Mouse (Mus musculus): Measurements from ENCODE around the gene Cdk14.
A peak's percentile ranks its signal among the peaks of the same experiment; 100 is the strongest.

Cdk14 gene

GRCm38 (mm10) chr5:5265861-5266786, 154.0 kb downstream of the Cdk14 start:
- DNase-seq (ENCODE audit: low read depth, low spot score) = peak; percentile 59

- no peak for DNase-seq (ENCODE audit: low read depth, low spot score)
Observed at GRCm38 (mm10) chr5:5265401-5265841, 154.7 kb downstream of the Cdk14 start.

DNA sequence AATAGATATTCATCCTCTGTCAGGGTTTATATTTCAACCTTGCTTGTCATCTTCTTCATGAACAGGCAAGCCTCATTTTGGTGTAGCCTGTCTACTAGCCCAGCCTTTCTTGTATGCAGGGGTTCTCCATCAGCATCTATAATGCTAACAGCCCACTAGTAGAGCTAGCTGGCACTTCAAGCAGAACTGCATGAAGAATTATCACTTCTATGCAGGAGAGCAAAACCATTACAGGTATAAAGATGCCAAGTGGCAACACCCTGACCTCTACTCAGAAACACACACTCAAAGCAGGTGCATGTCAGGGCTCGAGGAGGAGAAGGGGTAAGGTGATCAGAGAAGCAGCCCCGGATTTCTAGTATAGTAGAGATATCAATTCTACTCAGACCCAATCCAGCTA, 155.4 kb downstream of the Cdk14 start:
- DNase-seq (ENCODE audit: low read depth, low spot score) = no peak

DNA sequence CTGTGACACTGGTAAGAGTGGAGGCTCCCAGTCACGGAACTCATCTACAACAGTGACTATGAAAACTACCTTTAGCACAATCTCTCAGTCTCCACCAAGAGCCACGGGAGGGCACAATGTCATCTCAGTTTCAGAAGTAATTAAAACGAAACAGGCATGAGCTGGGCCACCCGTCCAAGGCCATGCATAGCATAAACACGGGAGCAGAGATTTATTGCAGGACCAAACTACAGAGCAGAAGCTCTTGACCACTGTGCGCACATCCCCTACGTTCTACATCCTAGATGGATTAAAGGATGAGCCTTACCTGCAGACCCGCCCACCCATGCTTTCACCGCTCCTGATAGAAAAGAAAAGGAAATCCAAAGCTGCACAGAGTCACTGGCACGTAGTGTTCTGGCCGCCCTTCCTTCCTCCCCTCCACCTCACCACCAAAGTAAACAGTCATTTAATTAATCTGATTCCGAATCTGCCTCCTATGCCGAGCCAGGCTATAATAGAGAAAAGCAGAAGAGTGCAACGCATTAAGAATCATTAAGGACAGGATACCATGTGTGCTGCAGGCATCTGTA, 158.3 kb downstream of the Cdk14 start:
- no peak for DNase-seq (ENCODE audit: low read depth, low spot score)

DNA sequence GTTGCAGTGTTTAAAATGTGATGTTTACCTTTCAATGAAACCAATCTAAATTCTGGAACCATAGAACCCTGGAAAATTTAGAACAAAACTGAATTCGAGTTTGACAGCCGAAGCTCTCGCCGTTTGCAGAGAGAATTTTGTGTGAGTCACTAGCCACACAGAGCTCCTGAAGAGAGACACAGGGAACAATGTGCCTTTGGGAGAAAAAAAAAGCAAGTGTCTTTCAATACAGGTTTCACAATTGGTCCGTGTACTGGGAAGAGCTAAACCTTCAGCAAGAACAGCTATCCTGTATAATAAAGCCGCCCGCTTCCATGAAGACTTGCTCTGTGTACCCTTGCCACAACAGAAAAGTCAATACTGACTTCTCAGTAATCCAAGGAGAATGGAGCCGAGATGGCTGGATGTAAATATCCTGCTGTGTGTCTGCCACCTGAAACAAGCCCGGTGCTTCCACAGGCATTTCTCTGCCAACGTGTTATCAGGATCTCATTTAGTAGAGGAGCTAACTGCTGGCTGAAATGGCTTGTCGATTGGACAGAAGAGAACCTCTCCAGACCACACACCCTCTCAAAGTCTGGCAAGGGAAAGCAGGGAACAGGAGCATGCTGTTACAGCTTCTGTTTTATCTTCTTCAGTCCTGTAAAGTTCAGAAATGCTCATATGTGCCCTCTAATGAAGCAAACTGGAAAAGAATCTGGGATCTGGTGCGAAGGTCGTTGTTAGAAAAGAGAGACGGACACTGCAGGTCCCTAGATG, 159.0 kb downstream of the Cdk14 start:
- no peak for DNase-seq (ENCODE audit: low read depth, low spot score)

DNA sequence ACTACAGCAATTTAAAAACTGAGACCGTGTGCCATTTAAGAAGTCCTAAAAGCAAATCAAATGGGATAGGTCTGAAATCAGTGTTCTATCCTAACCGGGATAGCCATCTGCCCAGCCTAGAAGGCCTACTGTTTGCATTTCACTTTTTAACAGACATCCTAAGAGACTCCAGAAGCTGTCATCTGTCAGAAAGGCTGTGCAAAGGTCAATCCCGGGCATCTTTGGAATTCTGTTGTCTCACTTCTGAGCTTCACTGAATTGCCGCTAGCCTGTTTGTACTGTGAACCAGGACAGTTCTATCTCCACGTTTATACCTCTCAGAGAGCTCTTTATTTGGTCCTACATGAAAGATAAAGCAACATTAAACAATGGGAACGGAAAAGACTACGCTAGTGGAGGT, 159.8 kb downstream of the Cdk14 start:
- no peak for DNase-seq (ENCODE audit: low read depth, low spot score)

GRCm38 (mm10) chr5:5254391-5254790, 165.7 kb downstream of the Cdk14 start:
- no peak for DNase-seq (ENCODE audit: low read depth, low spot score)

DNA sequence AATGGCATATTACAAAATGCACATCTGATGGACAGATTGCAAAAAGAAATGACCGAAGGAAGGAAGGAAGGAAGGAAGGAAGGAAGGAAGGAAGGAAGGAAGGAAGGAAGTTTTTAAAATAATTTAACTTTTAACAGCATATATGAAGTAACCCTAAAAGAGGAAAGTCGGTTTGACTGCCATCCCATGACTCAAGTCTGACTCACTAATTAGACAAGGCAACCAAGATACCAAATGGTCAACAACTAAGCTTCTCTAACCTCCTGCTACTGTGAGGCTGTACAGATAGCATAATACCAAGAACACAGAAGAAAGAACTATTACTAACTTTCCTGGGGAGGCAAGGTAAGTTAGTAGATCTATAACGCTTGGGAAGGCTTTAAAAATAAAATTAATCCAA, 166.9 kb downstream of the Cdk14 start:
- DNase-seq (ENCODE audit: low read depth, low spot score) = no peak

GRCm38 (mm10) chr5:5247671-5248070, 172.4 kb downstream of the Cdk14 start:
- no peak for DNase-seq (ENCODE audit: low read depth, low spot score)

DNA sequence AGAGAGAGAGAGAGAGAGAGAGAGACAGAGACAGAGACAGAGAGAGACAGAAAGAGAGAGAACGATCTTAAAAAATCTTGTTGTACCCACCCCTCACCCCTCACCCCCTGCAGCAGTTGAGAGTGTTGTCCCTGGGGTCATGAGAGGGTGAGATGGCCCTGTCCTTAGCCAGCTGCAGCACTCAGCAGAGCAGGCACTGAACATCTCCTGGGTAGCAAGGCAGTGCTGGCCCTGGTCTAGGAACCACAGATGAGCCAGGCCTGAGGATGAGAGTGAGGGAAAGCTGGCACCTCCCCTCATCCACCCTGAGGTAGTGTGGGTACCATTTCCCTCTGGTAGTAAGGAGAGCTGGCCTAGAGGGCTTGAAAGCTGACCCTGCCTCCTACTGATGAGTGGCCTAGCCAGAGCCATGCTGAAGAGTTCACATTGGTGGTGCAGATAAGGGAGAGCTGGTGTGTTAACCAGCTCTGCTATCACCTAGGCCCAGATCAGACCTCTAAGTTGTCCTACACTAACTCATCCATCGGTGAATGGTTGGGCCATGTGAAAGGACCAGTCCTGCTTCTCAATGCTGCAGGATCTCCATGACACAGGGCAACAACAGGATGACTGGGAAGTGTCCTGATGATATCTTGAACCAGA, 173.5 kb downstream of the Cdk14 start:
- DNase-seq (ENCODE audit: low read depth, low spot score) = no peak

GRCm38 (mm10) chr5:5245182-5245581, 174.9 kb downstream of the Cdk14 start:
- DNase-seq (ENCODE audit: low read depth, low spot score) = no peak

- DNase-seq (ENCODE audit: low read depth, low spot score) = no peak
Observed at GRCm38 (mm10) chr5:5243648-5244047, 176.5 kb downstream of the Cdk14 start.

GRCm38 (mm10) chr5:5242704-5243103, 177.4 kb downstream of the Cdk14 start:
- DNase-seq (ENCODE audit: low read depth, low spot score) = no peak

DNA sequence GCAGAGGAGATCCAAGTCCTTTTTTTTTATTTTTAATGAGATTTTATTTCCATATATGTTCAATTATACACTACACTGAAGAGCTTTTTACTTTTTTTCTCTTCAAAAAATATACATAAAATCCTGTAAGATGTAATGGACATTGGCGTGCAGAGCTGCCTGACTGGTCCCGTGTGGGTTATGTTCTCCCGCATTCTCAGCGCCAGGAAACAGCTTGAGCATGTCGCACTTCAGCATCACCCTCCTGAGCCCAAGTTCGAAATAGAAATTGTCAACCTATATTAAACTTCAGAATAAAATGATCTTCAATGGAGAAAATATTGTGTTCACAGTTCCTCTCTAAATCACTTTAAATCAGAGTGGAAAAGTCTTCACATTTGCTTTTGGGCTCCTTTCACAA, 179.0 kb downstream of the Cdk14 start:
- DNase-seq (ENCODE audit: low read depth, low spot score) = no peak

DNA sequence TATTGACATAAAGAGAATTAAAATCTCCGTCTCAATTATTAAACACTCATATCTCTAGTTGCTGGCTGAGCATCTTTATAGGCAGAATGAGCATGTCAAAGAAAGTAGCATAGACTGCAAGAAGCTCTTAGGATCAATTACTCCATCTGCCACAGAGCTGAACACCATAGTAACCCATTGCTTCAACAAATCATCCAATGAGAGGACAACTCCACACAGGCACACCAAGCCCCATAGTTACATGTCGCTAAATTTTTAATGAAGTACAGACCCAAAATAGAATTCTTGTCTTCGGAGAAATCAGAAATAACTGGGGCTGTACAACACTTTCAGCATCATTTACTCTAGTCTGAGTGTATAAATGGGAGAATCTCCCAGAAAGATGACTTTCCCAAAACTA, 180.0 kb downstream of the Cdk14 start:
- no peak for DNase-seq (ENCODE audit: low read depth, low spot score)

- DNase-seq (ENCODE audit: low read depth, low spot score) = peak; percentile 78
Observed at GRCm38 (mm10) chr5:5234935-5235334, 185.2 kb downstream of the Cdk14 start.

GRCm38 (mm10) chr5:5226966-5227365, 193.1 kb downstream of the Cdk14 start:
- DNase-seq (ENCODE audit: low read depth, low spot score) = peak; percentile 12

DNA sequence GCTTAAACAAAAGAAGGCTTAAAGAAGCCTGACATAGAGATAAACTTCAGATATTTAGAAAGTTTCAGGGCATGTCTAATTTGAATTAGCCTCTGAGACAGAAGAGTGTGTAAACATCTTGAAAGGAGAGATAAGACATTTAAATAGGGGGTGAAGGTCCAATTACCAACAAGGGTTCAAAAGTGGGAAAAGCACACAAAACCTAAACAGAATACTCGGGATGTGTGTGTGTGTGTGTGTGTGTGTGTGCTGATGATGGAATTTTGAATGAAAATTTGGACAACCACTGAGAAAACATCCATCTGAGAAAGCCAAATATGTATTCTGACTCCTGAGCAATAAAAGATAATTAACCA, 208.4 kb downstream of the Cdk14 start:
- no peak for DNase-seq (ENCODE audit: low read depth, low spot score)

DNA sequence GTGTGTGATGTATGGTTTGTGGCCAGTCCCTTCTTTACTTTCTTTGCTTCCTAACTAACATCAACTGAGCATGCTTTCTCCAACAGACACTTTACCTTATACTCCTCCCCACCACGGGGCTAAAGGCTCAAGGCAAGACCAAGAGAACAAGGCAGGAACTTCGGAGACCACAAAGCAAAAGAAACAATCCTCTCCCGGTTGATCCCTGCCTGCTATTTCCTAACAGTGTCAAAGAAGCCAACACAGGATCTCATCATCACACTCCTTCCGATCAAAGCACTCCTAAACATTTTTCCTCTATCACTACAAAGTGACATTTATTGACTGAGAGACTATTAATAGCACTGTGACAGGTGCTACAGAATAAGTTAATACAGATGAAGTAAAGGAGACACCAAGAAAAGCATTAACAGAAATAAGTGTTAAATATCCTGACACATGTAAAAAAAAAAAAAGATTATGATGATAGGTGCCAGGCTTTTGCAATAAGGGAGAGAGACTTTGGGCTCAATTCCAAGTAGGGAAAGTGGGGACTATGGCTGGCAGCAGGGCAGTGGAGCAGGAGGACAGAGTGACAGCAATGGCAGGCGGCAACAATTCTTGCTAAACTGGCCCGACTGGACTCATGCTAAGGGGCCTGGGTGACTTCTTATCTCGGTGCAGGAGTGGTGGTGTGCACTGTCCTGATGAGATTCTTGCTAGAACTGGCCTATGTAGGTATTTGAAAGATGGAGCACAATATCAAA, 208.9 kb downstream of the Cdk14 start:
- no peak for DNase-seq (ENCODE audit: low read depth, low spot score)

DNA sequence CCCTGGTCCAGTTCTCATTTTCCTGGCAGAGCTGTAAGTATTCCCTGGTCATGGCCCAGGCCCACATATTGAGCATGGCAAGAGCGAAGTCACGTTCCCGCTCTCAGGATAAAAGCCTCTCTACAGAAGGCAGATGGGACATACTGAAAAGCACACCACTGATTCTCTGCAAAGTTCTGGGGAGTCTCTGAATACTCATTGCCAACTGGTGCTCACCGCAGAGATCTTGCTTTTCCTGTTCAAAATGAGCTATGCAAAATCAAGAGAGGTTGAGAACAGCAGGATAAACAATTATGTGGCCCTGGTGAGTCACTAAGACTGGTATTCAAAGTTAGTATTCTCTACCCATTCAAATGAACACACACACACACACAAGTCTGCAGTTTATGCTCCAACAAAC, 212.1 kb downstream of the Cdk14 start:
- no peak for DNase-seq (ENCODE audit: low read depth, low spot score)

DNA sequence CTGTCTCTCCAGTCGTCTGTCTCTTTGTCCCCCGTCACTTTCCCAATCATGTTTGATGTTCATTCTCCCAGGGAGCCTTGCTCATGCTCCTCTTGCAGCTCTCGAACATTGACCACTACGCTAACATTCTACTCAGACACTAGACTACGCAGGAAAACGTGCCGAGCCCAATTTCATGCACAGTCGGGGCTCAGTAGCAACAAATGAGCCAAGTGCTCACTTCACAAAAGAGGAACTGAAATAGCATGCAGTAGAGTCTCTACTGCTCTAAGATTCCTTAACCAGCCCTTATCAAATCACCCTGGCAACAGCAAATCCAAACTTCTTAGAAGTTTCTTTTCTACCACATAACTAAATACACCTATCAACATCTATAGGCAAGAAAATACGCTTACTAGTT, 214.1 kb downstream of the Cdk14 start:
- DNase-seq (ENCODE audit: low read depth, low spot score) = no peak
